ENCODE assay signal across 9 mouse cellular contexts in genomic region chr12:56301487-56302293, GRCm38 (mm10). TPM values are rescaled to one million over a fixed set of nuclear protein-coding genes. Genes with fewer than 3 reads are reported as not detected.
DNase-seq lines count a peak whose midpoint lies in the region; ATAC-seq and TF ChIP-seq lines count a peak whose summit lies in the region.
"Had no signal": no experiment of that assay in that cellular context is flagged by ENCODE, and none has a peak within 500 bp of the region (broad histone marks: within the 10 kb centered on the region; RNA-seq: fewer than 3 reads in every experiment).

No protein-coding gene starts in this region.

- H3K9me3 ChIP-seq in heart, embryonic 14.5 days (ENCODE audit: control insufficient read depth, low read length): no peaks in the 10 kb centered on the region
- H3K9me3 ChIP-seq in hindbrain, embryonic 10.5 days: no peaks in the 10 kb centered on the region
- H3K9me3 ChIP-seq in lung, postnatal 0 days (ENCODE audit: low read length): no peaks in the 10 kb centered on the region
- H3K9me3 ChIP-seq in stomach, embryonic 15.5 days: no peaks in the 10 kb centered on the region
- H3K9me3 ChIP-seq: G1E had no signal

- no peak for DNase-seq in heart, adult 8-10 months (ENCODE audit: low spot score)
- peak; percentile 87 for DNase-seq in brain, embryonic 14.5 days (ENCODE audit: low read depth)
- peak; percentile 26 for DNase-seq in hindbrain, embryonic 10.5 days (ENCODE audit: low spot score)
- DNase-seq in lung, postnatal 0 days (ENCODE audit: low spot score): peak; percentile 81
- DNase-seq in ovary, postnatal 10 days (ENCODE audit: low spot score): no peak

- no peak for ATAC-seq in heart, embryonic 14.5 days (ENCODE audit: insufficient number of reproducible peaks, insufficient read depth, low FRiP score, low read depth)
- ATAC-seq in lung, postnatal 0 days: peak; percentile 76
- no peak for ATAC-seq in stomach, embryonic 15.5 days (ENCODE audit: insufficient read depth, low FRiP score, low read depth)
- no peak; the same call in 1 of the 2 replicates for ATAC-seq in megakaryocyte progenitor cell, adult 5-6 weeks (replicated peaks; ENCODE audit: poor library complexity)

- H3K36me3 ChIP-seq in heart, embryonic 14.5 days (ENCODE audit: control insufficient read depth, insufficient read depth, low read length): no peaks in the 10 kb centered on the region
- H3K36me3 ChIP-seq in hindbrain, embryonic 10.5 days: no peaks in the 10 kb centered on the region
- H3K36me3 ChIP-seq in lung, postnatal 0 days (ENCODE audit: insufficient read depth, low read length): no peaks in the 10 kb centered on the region
- H3K36me3 ChIP-seq in stomach, embryonic 15.5 days: no peaks in the 10 kb centered on the region
- H3K36me3 ChIP-seq: G1E had no signal

- no peak for TF ChIP-seq CTCF in brain, embryonic 14.5 days (IDR thresholded peaks at IDR 0.05; ENCODE audit: borderline replicate concordance, extremely low read depth, insufficient read depth, insufficient read length)
- no peak for TF ChIP-seq CTCF in lung, postnatal 0 days (IDR thresholded peaks at IDR 0.05)

- no peak for TF ChIP-seq POLR2A in brain, embryonic 14.5 days (IDR thresholded peaks at IDR 0.05; ENCODE audit: borderline replicate concordance, extremely low read depth, insufficient read depth, insufficient read length, poor library complexity, severe bottlenecking)

- H3K4me3 ChIP-seq in heart, embryonic 14.5 days (ENCODE audit: control insufficient read depth in 1 of 2, insufficient read depth in 1 of 2, low read depth in 1 of 2, low read length in 2 of 2): peak overlapping the region; percentile 43
- H3K4me3 ChIP-seq in hindbrain, embryonic 10.5 days: peak overlapping the region; percentile 49
- peak overlapping the region; percentile 28 for H3K4me3 ChIP-seq in lung, postnatal 0 days (ENCODE audit: low read depth, low read length)
- peak overlapping the region; percentile 36 for H3K4me3 ChIP-seq in stomach, embryonic 15.5 days (replicated peaks)

- H3K4me2 ChIP-seq in heart, embryonic 14.5 days (ENCODE audit: low read length): peak overlapping the region; percentile 80
- peak overlapping the region; percentile 56 for H3K4me2 ChIP-seq in lung, postnatal 0 days (replicated peaks; ENCODE audit: low read depth, low read length)
- peak overlapping the region; percentile 62 for H3K4me2 ChIP-seq in stomach, embryonic 15.5 days

- H3K4me1 ChIP-seq in heart, embryonic 14.5 days (ENCODE audit: control insufficient read depth in 2 of 2, insufficient read depth in 2 of 2, low read length in 2 of 2): peaks cover 7 to 10% of the 10 kb centered on the region in 2 experiments
- H3K4me1 ChIP-seq in hindbrain, embryonic 10.5 days (replicated peaks): peaks cover 31% of the 10 kb centered on the region
- H3K4me1 ChIP-seq in lung, postnatal 0 days (ENCODE audit: insufficient read depth, low read depth, low read length): peaks cover 9% of the 10 kb centered on the region; the same call in 1 of the 2 replicates
- H3K4me1 ChIP-seq in stomach, embryonic 15.5 days: 0 out of 2 replicates have a peak, but pooled peaks cover 11% of the 10 kb centered on the region

- H3K9ac ChIP-seq in heart, embryonic 14.5 days (ENCODE audit: low read length): peak overlapping the region; percentile 42
- H3K9ac ChIP-seq in lung, postnatal 0 days (replicated peaks; ENCODE audit: low read depth): peak overlapping the region; percentile 6
- H3K9ac ChIP-seq in stomach, embryonic 15.5 days: no peak overlapping the region

- H3K27me3 ChIP-seq in heart, embryonic 14.5 days (ENCODE audit: control insufficient read depth, insufficient read depth, low read length): 0 out of 2 replicates have a peak, but pooled peaks cover 3% of the 10 kb centered on the region
- H3K27me3 ChIP-seq in hindbrain, embryonic 10.5 days (ENCODE audit: insufficient read depth, poor library complexity, severe bottlenecking): peaks cover 67% of the 10 kb centered on the region
- H3K27me3 ChIP-seq in lung, postnatal 0 days (replicated peaks; ENCODE audit: insufficient read depth, low read length): no peaks in the 10 kb centered on the region
- no peaks in the 10 kb centered on the region for H3K27me3 ChIP-seq in stomach, embryonic 15.5 days (replicated peaks)

- WGBS in heart, embryonic 14.5 days: 12% methylated on average over 27 of the region's 27 CpGs
- 13% methylated on average over 27 of the region's 27 CpGs for WGBS in hindbrain, embryonic 10.5 days
- 12% methylated on average over 27 of the region's 27 CpGs for WGBS in lung, postnatal 0 days
- 20% methylated on average over 27 of the region's 27 CpGs for WGBS in stomach, embryonic 15.5 days

- 0 out of 2 replicates have a peak, but pooled peaks have one; percentile 48 for TF ChIP-seq EP300 in lung, postnatal 0 days (IDR thresholded peaks at IDR 0.05)

- H3K27ac ChIP-seq in heart, embryonic 14.5 days (replicated peaks in 1 of 2; ENCODE audit: control insufficient read depth in 1 of 2, insufficient read depth in 1 of 2, low read depth in 2 of 2, low read length in 2 of 2): no peak overlapping the region
- peak overlapping the region; percentile 73; the same call in 1 of the 2 replicates for H3K27ac ChIP-seq in hindbrain, embryonic 10.5 days
- H3K27ac ChIP-seq in lung, postnatal 0 days (ENCODE audit: low read length): peak overlapping the region; percentile 79
- H3K27ac ChIP-seq in stomach, embryonic 15.5 days: no peak overlapping the region

RNA-seq across cellular contexts. Expression of gene Mbip, which starts 44.0 kb away (rescaled TPM):
- 17.3 and 20.2 TPM in 2 replicates for polyA plus RNA-seq in heart, embryonic 14.5 days (2014; fragmentation: Nextera tagmentation; extraction: Ambion mirVana)
- total RNA-seq in heart, adult 8-10 months (2022): 1 to 10 TPM; 5.3 to 7.4 (median 6.5) TPM
- polyA plus RNA-seq in brain, embryonic 14.5 days (2012; rRNA removed): 31.2 and 42.1 TPM in 2 replicates
- polyA plus RNA-seq in hindbrain, embryonic 10.5 days (2016; fragmentation: Nextera tagmentation; extraction: Ambion mirVana): 44.2 and 47.3 TPM in 2 replicates
- 122 and 126 TPM in 2 replicates for polyA plus RNA-seq in lung, postnatal 0 days (2015; fragmentation: Nextera tagmentation; extraction: Ambion mirVana)
- 30.1 and 36.0 TPM in 2 replicates for polyA plus RNA-seq in stomach, embryonic 15.5 days (2015; fragmentation: Nextera tagmentation; extraction: Ambion mirVana)
- 27.6 and 29.5 TPM in 2 replicates for total RNA-seq in megakaryocyte progenitor cell, adult 5-6 weeks (2015)
- 23.5 and 45.5 TPM in 2 replicates for total RNA-seq in megakaryocyte progenitor cell, adult 5-6 weeks (2017)

Comparison
In these comparisons a context has a peak if more than half of its experiments do, and no peak if none do; other contexts are left out.
1. H3K27ac ChIP-seq: peak in hindbrain, embryonic 10.5 days (single experiment) and lung, postnatal 0 days (single experiment); none in heart, embryonic 14.5 days (0 of 2) and stomach, embryonic 15.5 days (single experiment).
2. DNase-seq: peak in brain, embryonic 14.5 days (single experiment), hindbrain, embryonic 10.5 days (single experiment) and lung, postnatal 0 days (single experiment); none in heart, adult 8-10 months (single experiment) and ovary, postnatal 10 days (single experiment).
3. Peak in every context shown above with its lines, with median percentiles within 50 percentile points of each other: H3K4me2 ChIP-seq and H3K4me3 ChIP-seq.